Mouse (Mus musculus): ENCODE data around the gene Zfp955a. TPM values are rescaled to one million over a fixed set of nuclear protein-coding genes. Genes with fewer than 3 reads are reported as not detected.
"Not testable (repeated sequence)": the region's sequence is repeated elsewhere in the genome, so short reads cannot be mapped to it uniquely, and the experiment has no call there.

The Zfp955a gene
- 27.9 and 28.2 TPM in 2 replicates for polyA plus RNA-seq (2014; fragmentation: Nextera tagmentation; extraction: Ambion mirVana)

- WGBS: 40% methylated on average over 1 of the region's 34 CpGs
- ATAC-seq (ENCODE audit: low read depth): peak; percentile 100
- H3K4me2 ChIP-seq (ENCODE audit: low read depth, low read length); H3K27me3 ChIP-seq (ENCODE audit: control insufficient read depth, insufficient read depth, low read length); H3K27ac ChIP-seq (ENCODE audit: low read depth, low read length); H3K4me3 ChIP-seq (ENCODE audit: low read depth, low read length); H3K9me3 ChIP-seq (ENCODE audit: control insufficient read depth, low read length); H3K4me1 ChIP-seq (ENCODE audit: control insufficient read depth, insufficient read depth, low read length); H3K36me3 ChIP-seq (ENCODE audit: control insufficient read depth, insufficient read depth, low read length); H3K9ac ChIP-seq (replicated peaks; ENCODE audit: low read depth, low read length): not testable (repeated sequence)
These were observed at the start of gene Zfp955a for GRCm38 (mm10) chr17:33254530-33255318. TSS of gene Zfp955a (minus strand) at chr17:33255145.

DNA sequence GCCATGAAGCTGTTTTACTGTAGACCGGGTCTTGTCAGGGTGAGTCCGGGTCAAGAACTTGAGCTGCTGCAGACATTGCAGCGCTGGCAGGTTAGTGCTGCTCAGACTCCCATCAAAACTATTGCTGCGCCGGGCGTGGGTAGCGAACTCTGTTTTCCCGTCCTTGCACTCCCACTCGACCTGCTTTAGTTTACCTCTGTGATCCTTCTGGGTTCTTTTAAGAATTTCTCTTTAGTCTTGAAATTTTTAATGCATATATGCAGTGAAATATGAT, 34.9 kb upstream of the Zfp955a start:
- peak; percentile 61 for ATAC-seq (ENCODE audit: low read depth)
- no CpG with 5 or more reads among the region's 9 CpGs for WGBS
- not testable (repeated sequence) for H3K9me3 ChIP-seq (ENCODE audit: control insufficient read depth, low read length); H3K36me3 ChIP-seq (ENCODE audit: control insufficient read depth, insufficient read depth, low read length); H3K4me3 ChIP-seq (ENCODE audit: low read depth, low read length); H3K4me1 ChIP-seq (ENCODE audit: control insufficient read depth, insufficient read depth, low read length); H3K9ac ChIP-seq (replicated peaks; ENCODE audit: low read depth, low read length); H3K4me2 ChIP-seq (ENCODE audit: low read depth, low read length); H3K27ac ChIP-seq (ENCODE audit: low read depth, low read length); H3K27me3 ChIP-seq (ENCODE audit: control insufficient read depth, insufficient read depth, low read length)

DNA sequence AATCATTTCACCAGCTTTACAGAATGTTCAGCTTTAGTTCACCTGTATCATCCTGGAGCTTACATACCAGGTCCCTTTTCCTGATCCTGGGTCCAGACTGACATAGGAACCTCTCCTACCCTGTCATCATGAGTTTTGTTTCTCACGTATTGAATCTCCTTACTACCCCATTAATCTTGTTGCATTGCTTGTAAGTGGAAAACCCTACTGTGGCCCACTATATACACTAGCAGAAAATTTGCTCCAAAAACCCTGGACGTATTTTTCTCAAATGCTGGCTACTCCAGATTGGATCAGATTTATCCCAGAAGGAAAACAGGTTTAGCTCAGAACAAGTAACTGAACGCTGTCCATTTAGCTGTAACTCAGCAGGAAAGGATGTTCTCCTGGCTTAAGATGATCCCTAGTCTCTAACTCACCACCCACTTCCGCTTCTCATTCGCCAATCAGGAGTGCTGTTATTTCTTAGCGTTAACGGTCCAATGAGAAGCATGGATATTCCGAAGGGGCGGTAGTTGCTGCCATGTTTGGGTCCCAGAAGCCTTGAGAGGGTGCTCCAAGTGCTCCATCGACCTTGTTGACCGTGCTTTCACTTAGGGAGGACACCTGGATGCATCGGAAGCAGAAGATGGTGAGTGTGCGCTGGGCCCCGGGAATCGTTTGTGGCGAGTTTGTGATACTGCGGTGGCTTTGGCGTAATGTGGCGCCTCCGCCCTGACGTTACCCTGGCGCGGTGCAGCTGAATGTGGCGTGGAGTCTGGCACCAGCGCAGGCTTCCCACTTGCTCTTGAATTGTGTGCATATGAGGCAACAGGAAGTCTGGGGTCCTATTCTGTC, 34.3 kb upstream of the Zfp955a start, which contains the start of gene Zfp955b:
Gene Zfp955b (plus strand): TSS at position 506 of the 837 bp plus-strand sequence.
- H3K9me3 ChIP-seq (ENCODE audit: control insufficient read depth, low read length); H3K9ac ChIP-seq (replicated peaks; ENCODE audit: low read depth, low read length); H3K4me2 ChIP-seq (ENCODE audit: low read depth, low read length); H3K4me1 ChIP-seq (ENCODE audit: control insufficient read depth, insufficient read depth, low read length); H3K4me3 ChIP-seq (ENCODE audit: low read depth, low read length); H3K36me3 ChIP-seq (ENCODE audit: control insufficient read depth, insufficient read depth, low read length); H3K27me3 ChIP-seq (ENCODE audit: control insufficient read depth, insufficient read depth, low read length); H3K27ac ChIP-seq (ENCODE audit: low read depth, low read length): not testable (repeated sequence)
- peak; percentile 100 for ATAC-seq (ENCODE audit: low read depth)
- no CpG with 5 or more reads among the region's 25 CpGs for WGBS

- no peaks in the 10 kb centered on the region for H3K9me3 ChIP-seq (ENCODE audit: control insufficient read depth, low read length)
- 86% methylated on average over 9 of the region's 9 CpGs for WGBS
- H3K27me3 ChIP-seq (ENCODE audit: control insufficient read depth, insufficient read depth, low read length): no peaks in the 10 kb centered on the region
- H3K4me3 ChIP-seq (ENCODE audit: low read depth, low read length): no peak overlapping the region
- no peaks in the 10 kb centered on the region for H3K36me3 ChIP-seq (ENCODE audit: control insufficient read depth, insufficient read depth, low read length)
- no peaks in the 10 kb centered on the region for H3K4me1 ChIP-seq (ENCODE audit: control insufficient read depth, insufficient read depth, low read length)
- no peak overlapping the region for H3K27ac ChIP-seq (ENCODE audit: low read depth, low read length)
- no peak overlapping the region for H3K9ac ChIP-seq (replicated peaks; ENCODE audit: low read depth, low read length)
- H3K4me2 ChIP-seq (ENCODE audit: low read depth, low read length): no peak overlapping the region
- no peak for ATAC-seq (ENCODE audit: low read depth)
These were observed 14.0 kb upstream of the Zfp955a start for GRCm38 (mm10) chr17:33268907-33269306.

- WGBS: 91% methylated on average over 1 of the region's 1 CpGs
- no peaks in the 10 kb centered on the region for H3K9me3 ChIP-seq (ENCODE audit: control insufficient read depth, low read length)
- no peak within 1 kb of the TSS for H3K4me2 ChIP-seq (ENCODE audit: low read depth, low read length)
- no peak within 1 kb of the TSS for H3K27ac ChIP-seq (ENCODE audit: low read depth, low read length)
- H3K27me3 ChIP-seq (ENCODE audit: control insufficient read depth, insufficient read depth, low read length): no peaks in the 10 kb centered on the region
- no peaks in the 10 kb centered on the region for H3K36me3 ChIP-seq (ENCODE audit: control insufficient read depth, insufficient read depth, low read length)
- no peaks in the 10 kb centered on the region for H3K4me1 ChIP-seq (ENCODE audit: control insufficient read depth, insufficient read depth, low read length)
- no peak for ATAC-seq (ENCODE audit: low read depth)
- no peak within 1 kb of the TSS for H3K4me3 ChIP-seq (ENCODE audit: low read depth, low read length)
- no peak within 1 kb of the TSS for H3K9ac ChIP-seq (replicated peaks; ENCODE audit: low read depth, low read length)
These were observed 9.4 kb upstream of the Zfp955a start, which contains the start of gene Olfr63 for GRCm38 (mm10) chr17:33264376-33264775. TSS of gene Olfr63 (plus strand) at chr17:33264676.

DNA sequence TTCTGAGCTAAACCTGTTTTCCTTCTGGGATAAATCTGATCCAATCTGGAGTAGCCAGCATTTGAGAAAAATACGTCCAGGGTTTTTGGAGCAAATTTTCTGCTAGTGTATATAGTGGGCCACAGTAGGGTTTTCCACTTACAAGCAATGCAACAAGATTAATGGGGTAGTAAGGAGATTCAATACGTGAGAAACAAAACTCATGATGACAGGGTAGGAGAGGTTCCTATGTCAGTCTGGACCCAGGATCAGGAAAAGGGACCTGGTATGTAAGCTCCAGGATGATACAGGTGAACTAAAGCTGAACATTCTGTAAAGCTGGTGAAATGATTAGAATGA, 343 bp upstream of the Zfp955a start:
- not testable (repeated sequence) for H3K9ac ChIP-seq (replicated peaks; ENCODE audit: low read depth, low read length); H3K4me1 ChIP-seq (ENCODE audit: control insufficient read depth, insufficient read depth, low read length); H3K4me3 ChIP-seq (ENCODE audit: low read depth, low read length); H3K36me3 ChIP-seq (ENCODE audit: control insufficient read depth, insufficient read depth, low read length); H3K27me3 ChIP-seq (ENCODE audit: control insufficient read depth, insufficient read depth, low read length); H3K27ac ChIP-seq (ENCODE audit: low read depth, low read length); H3K9me3 ChIP-seq (ENCODE audit: control insufficient read depth, low read length); H3K4me2 ChIP-seq (ENCODE audit: low read depth, low read length)
- no CpG with 5 or more reads among the region's 2 CpGs for WGBS
- ATAC-seq (ENCODE audit: low read depth): peak; percentile 53

GRCm38 (mm10) chr17:33236646-33237045, 18.3 kb downstream of the Zfp955a start:
- not testable (repeated sequence) for H3K27me3 ChIP-seq (ENCODE audit: control insufficient read depth, insufficient read depth, low read length); H3K4me3 ChIP-seq (ENCODE audit: low read depth, low read length); H3K9ac ChIP-seq (replicated peaks; ENCODE audit: low read depth, low read length); H3K4me2 ChIP-seq (ENCODE audit: low read depth, low read length); H3K27ac ChIP-seq (ENCODE audit: low read depth, low read length); ATAC-seq (ENCODE audit: low read depth); H3K4me1 ChIP-seq (ENCODE audit: control insufficient read depth, insufficient read depth, low read length); H3K36me3 ChIP-seq (ENCODE audit: control insufficient read depth, insufficient read depth, low read length); H3K9me3 ChIP-seq (ENCODE audit: control insufficient read depth, low read length)
- 90% methylated on average over 1 of the region's 1 CpGs for WGBS

- H3K4me3 ChIP-seq (ENCODE audit: low read depth, low read length): no peak within 1 kb of the TSS
- WGBS: 90% methylated on average over 2 of the region's 2 CpGs
These were observed 33.4 kb downstream of the Zfp955a start, which contains the start of gene Olfr1564 for GRCm38 (mm10) chr17:33221590-33221989. TSS of gene Olfr1564 (minus strand) at chr17:33221690.

DNA sequence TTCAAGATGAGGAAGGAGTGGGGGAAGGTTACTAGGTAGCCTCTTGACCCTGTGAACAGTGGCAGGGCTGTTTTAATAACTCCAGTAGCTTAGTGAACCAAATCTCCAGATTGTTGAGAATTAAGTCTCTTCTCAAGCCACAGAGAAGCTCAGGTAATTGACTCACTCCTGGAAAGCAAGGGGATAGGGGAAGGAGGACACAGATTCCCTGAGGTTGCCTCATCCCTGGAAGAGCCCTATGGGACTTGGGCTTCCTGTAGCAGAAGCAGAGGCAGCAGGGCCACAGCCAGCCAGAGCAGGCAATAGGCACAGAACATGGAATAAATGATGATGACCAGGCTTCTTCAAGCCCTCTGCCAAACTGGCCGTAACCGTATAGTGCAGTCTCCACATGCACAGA, 63.9 kb downstream of the Zfp955a start, which contains the start of gene Olfr239:
Gene Olfr239 (plus strand): TSS at position 301 of the 400 bp plus-strand sequence.
- not testable (repeated sequence) for H3K27ac ChIP-seq (ENCODE audit: low read depth, low read length); H3K4me3 ChIP-seq (ENCODE audit: low read depth, low read length); H3K27me3 ChIP-seq (ENCODE audit: control insufficient read depth, insufficient read depth, low read length); H3K4me1 ChIP-seq (ENCODE audit: control insufficient read depth, insufficient read depth, low read length); H3K9ac ChIP-seq (replicated peaks; ENCODE audit: low read depth, low read length); H3K4me2 ChIP-seq (ENCODE audit: low read depth, low read length); H3K36me3 ChIP-seq (ENCODE audit: control insufficient read depth, insufficient read depth, low read length); ATAC-seq (ENCODE audit: low read depth); H3K9me3 ChIP-seq (ENCODE audit: control insufficient read depth, low read length)
- no CpG with 5 or more reads among the region's 2 CpGs for WGBS

More at GRCm38 (mm10) chr17:33221590-33221989, 33.4 kb downstream of the Zfp955a start, which contains the start of gene Olfr1564:
- Histone ChIP-seq H3K9ac (replicated peaks; ENCODE audit: low read depth, low read length) (no peak within 1 kb of the TSS), H3K27ac (ENCODE audit: low read depth, low read length) (no peak within 1 kb of the TSS), H3K9me3 (ENCODE audit: control insufficient read depth, low read length) (no peaks in the 10 kb centered on the region), H3K4me1 (ENCODE audit: control insufficient read depth, insufficient read depth, low read length) (no peaks in the 10 kb centered on the region), H3K4me2 (ENCODE audit: low read depth, low read length) (no peak within 1 kb of the TSS), H3K27me3 (ENCODE audit: control insufficient read depth, insufficient read depth, low read length) (no peaks in the 10 kb centered on the region), H3K36me3 (ENCODE audit: control insufficient read depth, insufficient read depth, low read length) (no peaks in the 10 kb centered on the region)
- no peak for ATAC-seq (ENCODE audit: low read depth)
